In the genomic region with DNA sequence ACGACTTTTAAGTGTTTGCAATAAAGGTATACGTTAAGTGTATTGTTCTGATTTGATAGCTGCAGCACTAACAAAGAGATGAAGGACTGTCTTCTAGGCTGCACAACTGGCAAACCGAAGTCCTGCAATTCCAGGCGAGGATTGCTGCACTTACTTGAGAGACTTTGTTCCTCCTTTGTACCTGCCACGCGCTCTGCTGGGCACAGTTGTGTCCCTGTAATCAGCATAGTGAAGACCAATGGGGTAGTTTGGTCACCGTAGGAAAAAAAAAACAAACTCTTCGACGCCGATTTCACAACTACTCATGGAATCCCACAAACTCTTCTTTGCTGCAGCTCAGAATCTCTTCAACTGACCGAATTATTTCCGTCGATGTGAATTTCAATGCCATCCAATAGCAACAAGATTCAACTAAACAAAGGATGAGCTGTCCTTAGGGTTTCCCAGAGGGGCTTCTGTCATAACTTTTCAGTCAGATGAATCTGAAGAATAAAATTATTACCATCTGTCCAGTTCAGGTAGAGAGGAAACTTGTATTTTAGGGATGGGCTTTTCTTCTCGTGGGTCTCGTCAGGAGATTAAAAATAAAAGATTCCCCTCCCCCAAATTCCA, we compare ENCODE assay signal across 26 mouse cellular contexts.
"Had no signal": no experiment of that assay in that cellular context is flagged by ENCODE, and none has a peak within 500 bp of the region (broad histone marks: within the 10 kb centered on the region; RNA-seq: fewer than 3 reads in every experiment).

No protein-coding gene starts in this region.

- H3K9me3 ChIP-seq: heart, embryonic 13.5 days; heart, embryonic 15.5 days; hindbrain, embryonic 12.5 days; intestine, embryonic 15.5 days; limb, embryonic 10.5 days; limb, embryonic 12.5 days had no signal

- ATAC-seq: hindbrain, embryonic 16.5 days; intestine, embryonic 15.5 days; intestine, postnatal 0 days had no signal

- H3K9ac ChIP-seq: heart, embryonic 13.5 days; heart, embryonic 15.5 days; hindbrain, embryonic 12.5 days; hindbrain, embryonic 14.5 days; intestine, embryonic 15.5 days; limb, embryonic 12.5 days had no signal

- H3K4me1 ChIP-seq: heart, embryonic 13.5 days; heart, embryonic 15.5 days; intestine, embryonic 15.5 days; limb, embryonic 10.5 days; limb, embryonic 12.5 days had no signal

- H3K27ac ChIP-seq: gastrocnemius, adult 2 months; heart, adult 2 months; heart, embryonic 13.5 days; heart, embryonic 15.5 days; hindbrain, embryonic 12.5 days; hindbrain, embryonic 14.5 days; intestine, embryonic 15.5 days; left cerebral cortex, adult 2 months; limb, embryonic 10.5 days; limb, embryonic 12.5 days had no signal

- H3K4me3 ChIP-seq: gastrocnemius, adult 2 months; heart, adult 2 months; heart, embryonic 13.5 days; heart, embryonic 15.5 days; hindbrain, embryonic 12.5 days; intestine, embryonic 15.5 days; left cerebral cortex, adult 2 months; limb, embryonic 10.5 days; limb, embryonic 12.5 days had no signal

- DNase-seq: gastrocnemius, adult 2 months; gastrocnemius, postnatal 10 days; gastrocnemius, postnatal 25 days; heart, adult 11 months; heart, adult 2 months; heart, postnatal 14 days; heart, postnatal 36 days; kidney, adult 18-20 months; kidney, adult 8-10 months; kidney, postnatal 10 days; kidney, postnatal 25 days; layer of hippocampus, adult 9-11 months; layer of hippocampus, postnatal 36 days; liver had no signal

- H3K27me3 ChIP-seq: heart, embryonic 13.5 days; heart, embryonic 15.5 days; hindbrain, embryonic 12.5 days; intestine, embryonic 15.5 days; limb, embryonic 12.5 days had no signal

- H3K36me3 ChIP-seq: heart, embryonic 13.5 days; heart, embryonic 15.5 days; hindbrain, embryonic 12.5 days; intestine, embryonic 15.5 days; limb, embryonic 10.5 days; limb, embryonic 12.5 days had no signal

- H3K4me2 ChIP-seq: heart, embryonic 11.5 days; heart, embryonic 13.5 days; heart, embryonic 15.5 days; hindbrain, embryonic 12.5 days; hindbrain, embryonic 14.5 days; intestine, embryonic 15.5 days; limb, embryonic 12.5 days; liver, embryonic 11.5 days had no signal
